Mouse (Mus musculus): ENCODE data around the gene Mrto4. TPM values are rescaled to one million over a fixed set of nuclear protein-coding genes. Genes with fewer than 3 reads are reported as not detected.

Mrto4 gene
- polyA plus RNA-seq, 1 experiment = 115 TPM

DNA sequence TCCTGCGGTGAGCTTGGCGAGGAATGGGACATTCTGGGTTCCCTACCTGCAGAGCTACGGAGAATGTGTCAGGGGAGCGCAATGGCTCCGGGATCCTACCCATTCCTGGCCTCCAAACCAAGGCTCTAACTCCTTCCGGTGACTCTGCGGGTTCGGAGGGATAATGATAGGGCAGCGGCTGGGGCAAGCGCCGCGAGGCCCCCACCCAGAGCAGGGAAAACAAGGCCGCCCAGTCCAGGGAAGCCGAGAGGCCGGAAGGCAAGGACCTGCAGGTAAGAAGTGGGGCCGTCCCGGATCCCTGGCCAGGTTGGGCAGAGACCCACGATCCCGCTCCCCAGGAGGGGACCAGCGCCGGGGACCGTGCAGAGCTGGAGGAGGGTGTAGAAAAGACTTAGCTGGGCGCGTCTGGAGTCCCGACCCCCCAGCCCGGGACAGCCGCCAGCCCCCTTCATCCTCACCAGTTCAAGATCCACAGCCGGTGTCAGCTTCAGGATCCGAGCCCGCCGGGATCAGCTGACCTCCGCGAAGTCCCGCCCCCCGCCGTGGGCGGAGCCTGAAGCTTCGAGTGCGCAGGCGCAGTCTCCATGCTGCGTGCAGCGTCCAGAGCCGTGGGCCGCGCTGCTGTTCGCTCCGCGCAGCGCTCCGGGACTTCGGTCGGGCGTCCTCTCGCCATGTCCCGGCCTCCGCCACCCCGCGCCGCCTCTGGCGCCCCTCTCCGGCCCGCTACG, 42.0 kb downstream of the Mrto4 start, which contains the start of the genes Pqlc2 and Akr7a5:
TSS of gene Pqlc2 (minus strand) at position 538 of the 728 bp plus-strand sequence.
TSS of gene Akr7a5 (plus strand) at position 574 of the 728 bp plus-strand sequence.
- Histone ChIP-seq H3ac (ENCODE audit: control insufficient read depth, insufficient read length) (peak within 1 kb of the TSS; percentile 47), H3K27me3 (ENCODE audit: control insufficient read depth, insufficient read depth, insufficient read length) (no peaks in the 10 kb centered on the region), H3K4me2 (ENCODE audit: low read depth) (peak within 1 kb of the TSS; percentile 93), H3K4me3 (peak within 1 kb of the TSS; percentile 43), H3K79me2 (ENCODE audit: control insufficient read depth, insufficient read depth) (no peaks in the 10 kb centered on the region), H3K36me3 (ENCODE audit: control insufficient read depth, insufficient read depth) (no peaks in the 10 kb centered on the region)
- TF ChIP-seq E2F4 (IDR thresholded peaks at IDR 0.05; ENCODE audit: insufficient read depth) (no peak), TCF3 (IDR thresholded peaks at IDR 0.05; ENCODE audit: insufficient read length, low read depth) (no peak), POLR2AphosphoS2 (IDR thresholded peaks at IDR 0.05; ENCODE audit: insufficient read length, low read depth) (peak; percentile 99), CEBPB (IDR thresholded peaks at IDR 0.05; ENCODE audit: insufficient read depth, poor library complexity, severe bottlenecking) (no peak), MAX (IDR thresholded peaks at IDR 0.05; ENCODE audit: low read depth) (no peak), POLR2A (IDR thresholded peaks at IDR 0.05; ENCODE audit: insufficient read length, low read depth) (peak; percentile 100), MYOD1 (IDR thresholded peaks at IDR 0.05; ENCODE audit: control insufficient read depth in 1 of 3, insufficient read length in 2 of 3, low read depth in 2 of 3) (no peak), USF1 (IDR thresholded peaks at IDR 0.05; ENCODE audit: low read depth) (peak; percentile 69), TCF12 (IDR thresholded peaks at IDR 0.05; ENCODE audit: insufficient read depth, poor library complexity, severe bottlenecking) (no peak), MYOG (IDR thresholded peaks at IDR 0.05; ENCODE audit: control insufficient read depth in 1 of 3, insufficient read depth in 1 of 3, insufficient read length in 2 of 3, low read depth in 2 of 3) (no peak)

DNA sequence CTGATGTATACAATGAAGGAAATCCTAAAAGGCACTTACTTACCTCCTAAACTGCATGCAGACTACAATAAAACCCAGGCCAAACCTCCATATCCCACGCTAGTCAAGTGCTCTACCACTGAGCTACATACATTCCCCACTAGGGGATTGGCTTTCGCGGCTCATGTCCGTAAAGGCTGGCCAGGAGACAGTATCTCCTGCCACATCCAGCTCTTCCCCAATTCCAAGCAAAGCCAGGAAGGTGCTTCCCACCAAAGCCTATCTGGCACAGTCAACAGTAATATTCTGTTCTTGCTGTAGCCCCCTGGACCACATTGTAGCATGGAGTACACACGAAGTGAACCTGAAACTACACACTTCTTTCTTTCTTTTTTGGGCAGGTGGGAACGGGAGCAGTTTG, 42.7 kb downstream of the Mrto4 start:
- TF ChIP-seq MAX (IDR thresholded peaks at IDR 0.05; ENCODE audit: low read depth) = no peak
- TF ChIP-seq MYOG (IDR thresholded peaks at IDR 0.05; ENCODE audit: control insufficient read depth in 1 of 3, insufficient read depth in 1 of 3, insufficient read length in 2 of 3, low read depth in 2 of 3) = no peak
- no peak for TF ChIP-seq MYOD1 (IDR thresholded peaks at IDR 0.05; ENCODE audit: control insufficient read depth in 1 of 3, insufficient read length in 2 of 3, low read depth in 2 of 3)
- no peak for TF ChIP-seq POLR2AphosphoS2 (IDR thresholded peaks at IDR 0.05; ENCODE audit: insufficient read length, low read depth)
- TF ChIP-seq USF1 (IDR thresholded peaks at IDR 0.05; ENCODE audit: low read depth) = no peak
- TF ChIP-seq E2F4 (IDR thresholded peaks at IDR 0.05; ENCODE audit: insufficient read depth) = no peak
- TF ChIP-seq REST (IDR thresholded peaks at IDR 0.05; ENCODE audit: insufficient read depth, insufficient read length) = no peak
- TF ChIP-seq TCF3 (IDR thresholded peaks at IDR 0.05; ENCODE audit: insufficient read length, low read depth) = no peak
- TF ChIP-seq TCF12 (IDR thresholded peaks at IDR 0.05; ENCODE audit: insufficient read depth, poor library complexity, severe bottlenecking) = no peak
- Histone ChIP-seq H3K4me2 (ENCODE audit: low read depth) (peak overlapping the region; percentile 93), H3ac (ENCODE audit: control insufficient read depth, insufficient read length) (peak overlapping the region; percentile 47)

DNA sequence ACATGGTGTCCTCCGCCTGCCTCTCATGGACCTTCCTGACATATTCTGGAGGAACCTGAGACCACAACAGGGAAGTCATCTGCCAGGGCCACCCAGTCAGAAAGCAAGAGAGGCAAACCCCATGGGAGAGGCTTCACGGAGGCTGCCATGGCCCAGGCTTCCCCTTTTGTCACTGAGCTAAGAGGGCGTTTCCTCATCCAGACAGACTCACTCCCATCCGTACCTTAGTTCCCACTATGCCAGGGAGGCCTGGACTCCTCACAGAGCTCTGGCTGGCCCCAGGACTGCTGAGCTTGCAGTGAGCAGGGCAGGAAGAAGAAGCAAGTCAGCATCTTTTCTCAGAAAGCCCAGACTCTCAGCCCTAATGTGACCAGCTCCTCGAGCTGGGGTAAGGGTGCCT, 44.5 kb downstream of the Mrto4 start:
- Histone ChIP-seq H3K27me3 (ENCODE audit: control insufficient read depth, insufficient read depth, insufficient read length) (no peaks in the 10 kb centered on the region), H3K4me3 (no peak overlapping the region), H3K36me3 (ENCODE audit: control insufficient read depth, insufficient read depth) (no peaks in the 10 kb centered on the region), H3ac (ENCODE audit: control insufficient read depth, insufficient read length) (no peak overlapping the region), H3K4me2 (ENCODE audit: low read depth) (no peak overlapping the region), H3K79me2 (ENCODE audit: control insufficient read depth, insufficient read depth) (no peaks in the 10 kb centered on the region)
- TF ChIP-seq POLR2A (IDR thresholded peaks at IDR 0.05; ENCODE audit: insufficient read length, low read depth) (no peak), TCF3 (IDR thresholded peaks at IDR 0.05; ENCODE audit: insufficient read length, low read depth) (no peak), MAX (IDR thresholded peaks at IDR 0.05; ENCODE audit: low read depth) (no peak), CEBPB (IDR thresholded peaks at IDR 0.05; ENCODE audit: insufficient read depth, poor library complexity, severe bottlenecking) (no peak), E2F4 (IDR thresholded peaks at IDR 0.05; ENCODE audit: insufficient read depth) (no peak), MYOD1 (IDR thresholded peaks at IDR 0.05; ENCODE audit: control insufficient read depth in 1 of 3, insufficient read length in 2 of 3, low read depth in 2 of 3) (no peak), MYOG (IDR thresholded peaks at IDR 0.05; ENCODE audit: control insufficient read depth in 1 of 3, insufficient read depth in 1 of 3, insufficient read length in 2 of 3, low read depth in 2 of 3) (no peak), SRF (IDR thresholded peaks at IDR 0.05; ENCODE audit: control insufficient read depth, insufficient read length, low read depth) (no peak), REST (IDR thresholded peaks at IDR 0.05; ENCODE audit: insufficient read depth, insufficient read length) (no peak), USF1 (IDR thresholded peaks at IDR 0.05; ENCODE audit: low read depth) (no peak), POLR2AphosphoS2 (IDR thresholded peaks at IDR 0.05; ENCODE audit: insufficient read length, low read depth) (no peak), TCF12 (IDR thresholded peaks at IDR 0.05; ENCODE audit: insufficient read depth, poor library complexity, severe bottlenecking) (no peak)

More for the DNA sequence above, 42.7 kb downstream of the Mrto4 start:
- no peaks in the 10 kb centered on the region for H3K36me3 ChIP-seq (ENCODE audit: control insufficient read depth, insufficient read depth)
- H3K4me3 ChIP-seq = peak overlapping the region; percentile 43
- H3K27me3 ChIP-seq (ENCODE audit: control insufficient read depth, insufficient read depth, insufficient read length) = no peaks in the 10 kb centered on the region
- no peaks in the 10 kb centered on the region for H3K79me2 ChIP-seq (ENCODE audit: control insufficient read depth, insufficient read depth)

DNA sequence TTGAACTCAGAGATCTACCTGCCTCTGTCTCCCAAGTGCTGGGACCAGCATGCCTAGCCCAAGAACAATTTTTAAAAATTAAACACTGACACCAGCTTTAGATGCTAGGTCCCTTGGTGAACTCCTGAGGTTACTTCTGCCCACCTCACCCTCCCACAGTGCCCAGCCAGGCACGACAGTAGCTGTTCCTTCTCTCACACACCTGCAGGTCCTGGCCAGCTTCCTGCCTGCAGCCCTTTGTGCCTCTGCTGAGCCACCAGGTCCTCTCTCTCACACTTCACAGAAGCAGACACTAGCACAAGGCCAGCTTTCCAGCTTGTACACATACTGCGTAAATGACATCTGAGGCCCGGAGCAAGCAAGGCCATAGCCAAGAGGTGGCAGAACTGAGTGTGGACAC, 46.9 kb downstream of the Mrto4 start:
- H3K36me3 ChIP-seq (ENCODE audit: control insufficient read depth, insufficient read depth) = no peaks in the 10 kb centered on the region

More for the DNA sequence above, 46.9 kb downstream of the Mrto4 start:
- no peaks in the 10 kb centered on the region for H3K79me2 ChIP-seq (ENCODE audit: control insufficient read depth, insufficient read depth)
- no peak overlapping the region for H3K4me2 ChIP-seq (ENCODE audit: low read depth)
- H3ac ChIP-seq (ENCODE audit: control insufficient read depth, insufficient read length) = no peak overlapping the region
- TF ChIP-seq TCF3 (IDR thresholded peaks at IDR 0.05; ENCODE audit: insufficient read length, low read depth) = no peak
- no peak for TF ChIP-seq E2F4 (IDR thresholded peaks at IDR 0.05; ENCODE audit: insufficient read depth)
- no peak for TF ChIP-seq MYOD1 (IDR thresholded peaks at IDR 0.05; ENCODE audit: control insufficient read depth in 1 of 3, insufficient read length in 2 of 3, low read depth in 2 of 3)
- no peak for TF ChIP-seq TCF12 (IDR thresholded peaks at IDR 0.05; ENCODE audit: insufficient read depth, poor library complexity, severe bottlenecking)
- no peak for TF ChIP-seq USF1 (IDR thresholded peaks at IDR 0.05; ENCODE audit: low read depth)
- TF ChIP-seq CEBPB (IDR thresholded peaks at IDR 0.05; ENCODE audit: insufficient read depth, poor library complexity, severe bottlenecking) = no peak
- H3K27me3 ChIP-seq (ENCODE audit: control insufficient read depth, insufficient read depth, insufficient read length) = no peaks in the 10 kb centered on the region
- no peak overlapping the region for H3K4me3 ChIP-seq
